Mouse (Mus musculus): ENCODE results near the gene Mrpl24.

DNA sequence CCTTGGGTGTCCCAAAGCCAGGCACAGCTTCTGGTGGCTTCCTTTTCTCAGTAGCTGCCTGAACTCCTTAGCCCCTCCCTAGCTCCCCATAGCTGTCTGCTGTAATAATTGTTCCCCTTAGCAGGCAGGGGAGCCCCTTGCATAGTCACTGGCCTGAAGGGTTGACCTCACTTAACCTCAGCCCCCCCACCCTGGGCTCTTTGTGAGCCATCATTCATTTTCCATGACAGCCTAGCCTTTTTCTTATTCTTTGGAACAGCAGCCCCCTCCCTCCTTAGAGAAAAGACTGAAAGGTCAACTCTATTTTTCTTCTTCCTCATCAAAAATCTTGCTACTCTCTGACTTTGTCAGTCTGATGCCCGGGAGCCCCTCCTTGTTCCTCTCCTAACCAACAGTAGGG is 39.7 kb downstream of the Mrpl24 start:
- no peak for TF ChIP-seq CTCF (conservative IDR thresholded peaks at IDR 0.05; ENCODE audit: insufficient read depth, insufficient read length, low read depth, low read length)
- no peak for TF ChIP-seq POLR2A (IDR thresholded peaks at IDR 0.05; ENCODE audit: low read depth, low read length)

All from kidney, adult 2 months (tissue).